In the genomic region with DNA sequence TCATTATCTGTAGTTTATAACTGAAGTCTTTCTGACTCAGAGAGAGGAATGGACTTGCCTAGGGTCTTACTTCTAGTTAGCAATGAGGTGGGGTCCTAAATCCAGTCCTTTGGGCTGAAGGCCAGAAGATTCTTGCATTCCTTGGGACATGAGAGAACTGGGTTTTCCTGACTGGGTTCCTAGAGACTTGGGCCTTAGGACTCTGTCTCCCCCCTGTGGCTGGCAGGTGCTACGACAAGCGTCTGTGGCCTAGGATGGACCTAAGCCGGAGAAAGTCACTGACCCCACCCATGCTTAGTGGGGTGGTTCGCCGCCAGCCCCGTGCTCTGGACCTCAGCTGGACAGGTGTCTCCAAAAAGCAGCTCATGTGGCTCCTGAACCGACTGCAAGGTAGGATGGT, we compare ENCODE assay signal across 9 mouse cellular contexts. TPM values are rescaled to one million over a fixed set of nuclear protein-coding genes. Genes with fewer than 3 reads are reported as not detected.
DNase-seq lines count a peak whose midpoint lies in the region; ATAC-seq and TF ChIP-seq lines count a peak whose summit lies in the region.
"Had no signal": no experiment of that assay in that cellular context is flagged by ENCODE, and none has a peak within 500 bp of the region (broad histone marks: within the 10 kb centered on the region; RNA-seq: fewer than 3 reads in every experiment).

No protein-coding gene starts in this region.

- no peaks in the 10 kb centered on the region for H3K9me3 ChIP-seq in midbrain, embryonic 11.5 days (ENCODE audit: control insufficient read depth, low read length)
- no peaks in the 10 kb centered on the region for H3K9me3 ChIP-seq in midbrain, embryonic 13.5 days
- no peaks in the 10 kb centered on the region for H3K9me3 ChIP-seq in heart, embryonic 11.5 days (replicated peaks; ENCODE audit: control insufficient read depth, low read length)
- H3K9me3 ChIP-seq in limb, embryonic 10.5 days (replicated peaks): no peaks in the 10 kb centered on the region

- 47% methylated on average over 7 of the region's 7 CpGs for WGBS in midbrain, embryonic 11.5 days
- WGBS in midbrain, embryonic 13.5 days: 49% methylated on average over 7 of the region's 7 CpGs
- WGBS in heart, embryonic 11.5 days (ENCODE audit: insufficient replicate concordance): 33% methylated on average over 7 of the region's 7 CpGs
- 59% methylated on average over 7 of the region's 7 CpGs for WGBS in limb, embryonic 10.5 days

- no peak overlapping the region for H3K4me3 ChIP-seq in midbrain, embryonic 11.5 days (ENCODE audit: low read depth, low read length)
- H3K4me3 ChIP-seq in midbrain, embryonic 13.5 days (replicated peaks): no peak overlapping the region
- H3K4me3 ChIP-seq in heart, embryonic 11.5 days (ENCODE audit: low read depth, low read length): no peak overlapping the region
- no peak overlapping the region for H3K4me3 ChIP-seq in limb, embryonic 10.5 days

- no peaks in the 10 kb centered on the region for H3K27me3 ChIP-seq in midbrain, embryonic 11.5 days (ENCODE audit: control insufficient read depth, insufficient read depth, low read length)
- H3K27me3 ChIP-seq in midbrain, embryonic 13.5 days: no peaks in the 10 kb centered on the region
- no peaks in the 10 kb centered on the region for H3K27me3 ChIP-seq in Patski
- peaks cover 30% of the 10 kb centered on the region for H3K27me3 ChIP-seq in heart, embryonic 11.5 days (ENCODE audit: control insufficient read depth, insufficient read depth, low read length)
- no peaks in the 10 kb centered on the region for H3K27me3 ChIP-seq in limb, embryonic 10.5 days (ENCODE audit: low read depth, poor library complexity, severe bottlenecking)

- peak; percentile 94 for DNase-seq in midbrain, embryonic 11.5 days (ENCODE audit: low spot score, missing footprints)
- DNase-seq in Patski (ENCODE audit: low read depth, low spot score): no peak
- DNase-seq in cerebellum, postnatal 10 days: peak; percentile 85 to 88
- DNase-seq in limb, embryonic 10.5 days (ENCODE audit: low spot score): peak; percentile 77
- peak; percentile 73 for DNase-seq in urinary bladder, postnatal 25 days (ENCODE audit: low spot score)

- peak; percentile 95 for TF ChIP-seq CTCF in Patski (IDR thresholded peaks at IDR 0.05)

- peaks cover 13% of the 10 kb centered on the region; the same call in 1 of the 2 replicates for H3K36me3 ChIP-seq in midbrain, embryonic 11.5 days (ENCODE audit: control insufficient read depth, insufficient read depth, low read length)
- peaks cover 86% of the 10 kb centered on the region for H3K36me3 ChIP-seq in midbrain, embryonic 13.5 days
- peaks cover 16% of the 10 kb centered on the region for H3K36me3 ChIP-seq in heart, embryonic 11.5 days (ENCODE audit: control insufficient read depth, insufficient read depth, low read length)
- peaks cover 97% of the 10 kb centered on the region for H3K36me3 ChIP-seq in limb, embryonic 10.5 days

- H3K9ac ChIP-seq in midbrain, embryonic 11.5 days (ENCODE audit: low read length): no peak overlapping the region
- H3K9ac ChIP-seq in midbrain, embryonic 13.5 days (replicated peaks): no peak overlapping the region
- no peak overlapping the region for H3K9ac ChIP-seq in heart, embryonic 11.5 days (ENCODE audit: low read depth, low read length)

- in situ Hi-C loops in Patski (cut with MboI; ENCODE audit: low pct_unique_long_range_greater_than_20kb): no loop called here

- H3K4me2 ChIP-seq in midbrain, embryonic 11.5 days: no peak overlapping the region
- H3K4me2 ChIP-seq in midbrain, embryonic 13.5 days (replicated peaks): no peak overlapping the region
- H3K4me2 ChIP-seq in heart, embryonic 11.5 days: no peak overlapping the region

- no peak overlapping the region for H3K27ac ChIP-seq in midbrain, embryonic 11.5 days (ENCODE audit: low read depth, low read length)
- H3K27ac ChIP-seq in midbrain, embryonic 13.5 days: no peak overlapping the region
- no peak overlapping the region for H3K27ac ChIP-seq in heart, embryonic 11.5 days (ENCODE audit: low read depth, low read length)
- no peak overlapping the region for H3K27ac ChIP-seq in limb, embryonic 10.5 days

- ATAC-seq in midbrain, embryonic 11.5 days (ENCODE audit: low FRiP score): no peak
- no peak for ATAC-seq in midbrain, embryonic 13.5 days
- peak; percentile 47 for ATAC-seq in Patski
- 0 out of 2 replicates have a peak, but pooled peaks have one; percentile 20 for ATAC-seq in heart, embryonic 11.5 days (replicated peaks; ENCODE audit: insufficient number of reproducible peaks, low FRiP score, low TSS enrichment)
- ATAC-seq in monocyte, adult 5-6 weeks (replicated peaks; ENCODE audit: insufficient number of reproducible peaks, low FRiP score, low TSS enrichment, poor library complexity, severe bottlenecking): peak; percentile 84

- no peaks in the 10 kb centered on the region for H3K4me1 ChIP-seq in midbrain, embryonic 11.5 days (ENCODE audit: control insufficient read depth, insufficient read depth, low read length)
- H3K4me1 ChIP-seq in midbrain, embryonic 13.5 days (replicated peaks): peaks cover 15% of the 10 kb centered on the region
- peaks cover 9% of the 10 kb centered on the region for H3K4me1 ChIP-seq in heart, embryonic 11.5 days (ENCODE audit: control insufficient read depth, insufficient read depth, low read length)
- H3K4me1 ChIP-seq in limb, embryonic 10.5 days: peaks cover 28% of the 10 kb centered on the region

- POLR2A ChIA-PET in Patski (lab: Charles Lee): interaction anchor here (0.6 kb wide), 1 partner anchor 253 kb away, joined by 5 read pairs; no protein-coding TSS in a partner anchor

- CTCF ChIA-PET in Patski (lab: Charles Lee): interaction anchor here (0.8 to 1.8 kb wide), 3 partner anchors 10 to 92 kb away, joined by 3 to 7 read pairs (median 6); no protein-coding TSS in a partner anchor

RNA-seq across cellular contexts. Expression of gene Orai3, which starts 8.6 kb away (rescaled TPM):
- polyA plus RNA-seq in midbrain, embryonic 11.5 days (2014; fragmentation: Nextera tagmentation; extraction: Ambion mirVana): 6.1 and 6.3 TPM in 2 replicates
- polyA plus RNA-seq in midbrain, embryonic 13.5 days (2015; fragmentation: Nextera tagmentation; extraction: Ambion mirVana): 5.9 and 6.1 TPM in 2 replicates
- 25.8 TPM for polyA plus RNA-seq in Patski (2021)
- polyA plus RNA-seq in heart, embryonic 11.5 days (2014; fragmentation: Nextera tagmentation; extraction: Ambion mirVana): 13.3 and 14.5 TPM in 2 replicates
- polyA plus RNA-seq in limb, embryonic 10.5 days (2016; fragmentation: Nextera tagmentation; extraction: Ambion mirVana): 15.2 and 16.0 TPM in 2 replicates
- total RNA-seq in monocyte, adult 5-6 weeks (2017): 31.9 to 44.5 TPM (median 35.2 TPM) in 3 replicates

RNA-seq across cellular contexts. Expression of gene Setd1a, which starts 15.4 kb away (rescaled TPM):
- polyA plus RNA-seq in midbrain, embryonic 11.5 days (2014; fragmentation: Nextera tagmentation; extraction: Ambion mirVana): 19.0 and 22.1 TPM in 2 replicates
- 19.7 and 22.7 TPM in 2 replicates for polyA plus RNA-seq in midbrain, embryonic 13.5 days (2015; fragmentation: Nextera tagmentation; extraction: Ambion mirVana)
- polyA plus RNA-seq in Patski (2021): 30.0 TPM
- polyA plus RNA-seq in heart, embryonic 11.5 days (2014; fragmentation: Nextera tagmentation; extraction: Ambion mirVana): 16.9 and 20.8 TPM in 2 replicates
- 21.9 and 24.2 TPM in 2 replicates for polyA plus RNA-seq in limb, embryonic 10.5 days (2016; fragmentation: Nextera tagmentation; extraction: Ambion mirVana)
- total RNA-seq in monocyte, adult 5-6 weeks (2017): 5.2 to 14.9 TPM (median 7.7 TPM) in 3 replicates

RNA-seq across cellular contexts. Expression of gene Fbxl19, which starts 16.7 kb away (rescaled TPM):
- 8.3 and 9.3 TPM in 2 replicates for polyA plus RNA-seq in midbrain, embryonic 11.5 days (2014; fragmentation: Nextera tagmentation; extraction: Ambion mirVana)
- 10.6 and 11.6 TPM in 2 replicates for polyA plus RNA-seq in midbrain, embryonic 13.5 days (2015; fragmentation: Nextera tagmentation; extraction: Ambion mirVana)
- polyA plus RNA-seq in Patski (2021): 38.6 TPM
- polyA plus RNA-seq in heart, embryonic 11.5 days (2014; fragmentation: Nextera tagmentation; extraction: Ambion mirVana): 2.5 and 3.3 TPM in 2 replicates
- polyA plus RNA-seq in limb, embryonic 10.5 days (2016; fragmentation: Nextera tagmentation; extraction: Ambion mirVana): 9.4 and 10.8 TPM in 2 replicates
- total RNA-seq in monocyte, adult 5-6 weeks (2017): 2.1 to 8.5 TPM (median 3.1 TPM) in 3 replicates

RNA-seq across cellular contexts. Expression of gene Gm49388, which starts 24.4 kb away (rescaled TPM):
- polyA plus RNA-seq in midbrain, embryonic 11.5 days (2014; fragmentation: Nextera tagmentation; extraction: Ambion mirVana): not detected in 2 replicates
- polyA plus RNA-seq in midbrain, embryonic 13.5 days (2015; fragmentation: Nextera tagmentation; extraction: Ambion mirVana): not detected in 2 replicates
- polyA plus RNA-seq in Patski (2021): 4.5 TPM
- 0.46 TPM in 1 of 2 replicates, not detected in the other for polyA plus RNA-seq in heart, embryonic 11.5 days (2014; fragmentation: Nextera tagmentation; extraction: Ambion mirVana)
- not detected in 2 replicates for polyA plus RNA-seq in limb, embryonic 10.5 days (2016; fragmentation: Nextera tagmentation; extraction: Ambion mirVana)
- total RNA-seq in monocyte, adult 5-6 weeks (2017): 0.87 to 3.2 TPM (median 2.2 TPM) in 3 replicates
- polyA plus RNA-seq: gonadal fat pad, adult 2 months had no signal

RNA-seq across cellular contexts. Expression of gene Ctf2, which starts 29.1 kb away (rescaled TPM):
- polyA plus RNA-seq in midbrain, embryonic 11.5 days (2014; fragmentation: Nextera tagmentation; extraction: Ambion mirVana): 0.12 TPM in 1 of 2 replicates, not detected in the other
- polyA plus RNA-seq in midbrain, embryonic 13.5 days (2015; fragmentation: Nextera tagmentation; extraction: Ambion mirVana): 0.14 and 0.17 TPM in 2 replicates
- 0.09 TPM for polyA plus RNA-seq in Patski (2021)
- 0.32 TPM in 1 of 2 replicates, not detected in the other for polyA plus RNA-seq in heart, embryonic 11.5 days (2014; fragmentation: Nextera tagmentation; extraction: Ambion mirVana)
- 0.28 and 0.73 TPM in 2 replicates for polyA plus RNA-seq in limb, embryonic 10.5 days (2016; fragmentation: Nextera tagmentation; extraction: Ambion mirVana)
- 0.64 to 0.76 TPM in 2 of 3 replicates, not detected in the other for total RNA-seq in monocyte, adult 5-6 weeks (2017)
- polyA plus RNA-seq: gonadal fat pad, adult 2 months had no signal

Comparison
In these comparisons a context has a peak if more than half of its experiments do, and no peak if none do; other contexts are left out.
1. ATAC-seq: peak in Patski (single experiment), heart, embryonic 11.5 days (single experiment) and monocyte, adult 5-6 weeks (single experiment); none in midbrain, embryonic 11.5 days (single experiment) and midbrain, embryonic 13.5 days (single experiment).